Mouse (Mus musculus): Measurements from ENCODE around the gene Elp4. TPM values are rescaled to one million over a fixed set of nuclear protein-coding genes. Genes with fewer than 3 reads are reported as not detected.

Gene Elp4
- polyA plus RNA-seq, 1 experiment from 2014 or later, result 67.5 TPM

DNA sequence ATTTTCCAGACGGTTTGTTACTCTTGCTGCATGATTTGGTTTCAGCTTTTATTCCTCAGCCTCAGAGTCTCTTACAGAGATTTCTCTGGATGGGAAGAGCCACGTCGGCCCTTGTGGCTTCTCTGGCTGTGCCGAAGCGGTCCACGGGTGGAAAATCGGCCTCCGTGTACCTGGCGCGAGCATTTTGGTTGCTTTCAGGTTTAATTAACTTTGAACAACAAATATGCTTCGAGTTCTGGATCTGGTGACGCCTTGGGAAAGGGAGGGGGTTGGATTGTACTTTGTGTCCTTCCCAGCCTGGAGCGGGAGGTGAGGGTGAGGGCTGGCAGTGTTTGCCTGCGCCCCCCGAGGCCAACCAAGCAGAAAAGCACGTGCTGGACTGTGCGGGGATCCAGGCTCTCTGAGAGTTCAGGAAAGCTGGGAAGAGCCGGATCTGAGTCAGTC lies 242.7 kb downstream of the Elp4 start:
- peak overlapping the region; percentile 55; the same call in 1 of the 2 replicates for H3K27ac ChIP-seq (replicated peaks)
- no peaks in the 10 kb centered on the region for H3K36me3 ChIP-seq
- H3K27me3 ChIP-seq (ENCODE audit: low read depth, poor library complexity, severe bottlenecking), result peaks cover 100% of the 10 kb centered on the region
- WGBS, result under 1% methylated on average over 18 of the region's 18 CpGs
- H3K9me3 ChIP-seq (replicated peaks), result no peaks in the 10 kb centered on the region
- H3K4me3 ChIP-seq, result peak overlapping the region; percentile 40; the same call in 1 of the 2 replicates
- DNase-seq (ENCODE audit: low spot score), result peak; percentile 53
- H3K4me1 ChIP-seq, result peaks cover 41% of the 10 kb centered on the region

DNA sequence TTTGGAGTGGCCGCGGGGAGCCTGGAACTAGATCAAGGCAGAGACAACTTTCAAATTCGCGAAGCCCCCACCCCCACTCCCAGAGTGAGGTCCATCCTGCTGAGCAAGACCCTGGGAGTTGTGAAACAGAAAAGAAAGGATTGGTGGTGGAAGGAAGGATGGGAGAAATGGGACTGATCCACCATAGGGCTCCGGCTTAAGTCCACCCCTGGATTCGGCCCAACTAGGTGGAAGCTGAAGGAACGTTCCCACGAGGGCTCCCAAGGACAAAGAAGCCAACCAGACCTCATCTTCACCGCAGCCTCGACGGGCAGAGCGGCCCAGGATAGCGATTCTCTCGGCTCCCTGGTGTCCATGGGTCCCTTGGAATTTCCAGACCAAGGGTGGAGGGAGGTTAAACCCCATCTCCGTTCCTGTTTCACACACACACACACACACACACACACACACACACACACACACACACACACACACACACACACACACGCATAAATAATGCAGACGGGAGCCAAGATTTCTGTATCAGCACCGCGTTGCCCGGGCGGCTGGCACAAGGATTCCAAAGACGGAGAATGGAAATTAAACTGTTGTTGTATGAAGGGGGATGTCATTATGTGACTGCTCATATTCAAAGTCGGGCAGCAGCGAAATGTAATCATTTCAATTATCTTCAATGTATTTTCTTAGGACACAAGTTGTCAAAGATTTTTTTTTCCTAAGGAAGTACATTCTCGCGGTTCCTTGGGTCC lies 243.3 kb downstream of the Elp4 start:
- 3% methylated on average over 26 of the region's 26 CpGs for WGBS
- Histone ChIP-seq H3K27ac (replicated peaks) (peak overlapping the region; percentile 24), H3K27me3 (ENCODE audit: low read depth, poor library complexity, severe bottlenecking) (peaks cover 100% of the 10 kb centered on the region), H3K4me3 (peak overlapping the region; percentile 40), H3K4me1 (peaks cover 35% of the 10 kb centered on the region), H3K9me3 (replicated peaks) (no peaks in the 10 kb centered on the region), H3K36me3 (no peaks in the 10 kb centered on the region)
- peak; percentile 58 for DNase-seq (ENCODE audit: low spot score)

DNA sequence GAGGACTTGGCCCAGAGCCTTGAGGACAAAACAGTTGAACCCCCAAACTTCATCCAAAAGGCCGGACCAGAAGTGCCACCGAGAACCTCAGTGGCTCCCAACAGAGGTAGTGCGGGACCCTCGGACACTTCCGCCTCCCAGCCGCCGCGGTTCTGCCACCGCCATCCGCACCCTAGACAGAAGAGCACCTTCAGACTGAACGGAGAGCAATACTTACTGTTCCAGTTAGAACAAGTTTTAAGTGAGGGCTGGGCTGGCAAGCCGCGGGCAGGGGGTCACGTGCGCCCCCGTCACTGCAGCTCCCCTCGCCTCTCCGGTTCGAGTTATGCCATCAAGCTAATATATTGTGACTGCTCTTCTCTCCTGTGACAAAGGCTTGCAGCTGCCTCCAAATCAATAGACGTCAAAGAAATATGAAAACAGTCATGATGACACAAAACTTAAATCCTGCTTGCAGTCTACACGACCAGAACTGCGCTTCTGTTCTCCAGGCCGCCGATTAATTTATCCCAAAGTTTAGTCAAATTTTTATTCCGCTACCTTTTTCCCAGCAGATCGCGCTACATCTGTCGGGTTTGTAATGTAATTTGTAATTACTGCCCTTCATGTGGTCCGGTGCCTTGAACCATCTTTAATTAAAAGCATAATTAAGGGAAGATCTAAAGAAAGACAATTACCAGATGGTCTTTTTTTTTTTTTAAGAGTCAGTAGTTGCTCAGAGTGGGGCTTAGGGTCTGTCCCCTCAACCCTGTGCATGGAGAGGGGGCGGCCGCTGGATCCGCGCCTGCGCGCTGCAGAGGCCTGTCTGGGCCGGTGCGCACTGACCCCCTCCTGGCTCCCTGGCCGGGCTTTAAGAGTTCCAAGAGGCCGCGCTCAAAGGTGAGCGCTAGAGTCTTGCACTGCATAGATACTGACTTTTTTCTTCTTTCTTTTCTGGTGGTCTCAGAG lies 244.2 kb downstream of the Elp4 start:
- 1% methylated on average over 41 of the region's 41 CpGs for WGBS
- Histone ChIP-seq H3K27me3 (ENCODE audit: low read depth, poor library complexity, severe bottlenecking) (peaks cover 100% of the 10 kb centered on the region), H3K27ac (replicated peaks) (peak overlapping the region; percentile 53), H3K4me3 (peak overlapping the region; percentile 40), H3K36me3 (no peaks in the 10 kb centered on the region), H3K4me1 (peaks cover 35% of the 10 kb centered on the region), H3K9me3 (replicated peaks) (no peaks in the 10 kb centered on the region)
- peak; percentile 58 for DNase-seq (ENCODE audit: low spot score)

DNA sequence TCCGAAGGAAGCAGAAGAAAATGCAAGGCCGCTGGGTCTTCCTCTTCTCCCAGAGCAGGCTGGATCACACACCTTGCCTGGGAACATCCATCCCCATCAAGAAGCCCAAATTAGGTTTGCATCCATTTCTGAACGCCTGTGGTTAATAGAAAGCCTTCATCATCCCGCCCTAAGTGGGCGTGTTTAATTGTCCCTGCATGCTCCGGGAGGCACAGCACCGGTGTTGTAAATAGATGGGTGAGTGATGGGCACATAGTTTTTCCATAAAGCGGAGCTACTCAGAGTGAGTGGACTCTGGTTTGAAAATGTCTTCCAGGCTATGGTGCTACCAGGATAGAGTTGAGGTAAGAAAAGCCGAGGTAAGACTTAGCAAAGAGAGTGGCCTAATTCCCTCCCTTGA lies 245.0 kb downstream of the Elp4 start:
- H3K27me3 ChIP-seq (ENCODE audit: low read depth, poor library complexity, severe bottlenecking), result peaks cover 100% of the 10 kb centered on the region
- H3K27ac ChIP-seq (replicated peaks), result peak overlapping the region; percentile 53; the same call in 1 of the 2 replicates
- no peak for DNase-seq (ENCODE audit: low spot score)
- 6% methylated on average over 9 of the region's 9 CpGs for WGBS
- peak overlapping the region; percentile 40 for H3K4me3 ChIP-seq
- no peaks in the 10 kb centered on the region for H3K36me3 ChIP-seq
- no peaks in the 10 kb centered on the region for H3K9me3 ChIP-seq (replicated peaks)
- peaks cover 35% of the 10 kb centered on the region for H3K4me1 ChIP-seq

DNA sequence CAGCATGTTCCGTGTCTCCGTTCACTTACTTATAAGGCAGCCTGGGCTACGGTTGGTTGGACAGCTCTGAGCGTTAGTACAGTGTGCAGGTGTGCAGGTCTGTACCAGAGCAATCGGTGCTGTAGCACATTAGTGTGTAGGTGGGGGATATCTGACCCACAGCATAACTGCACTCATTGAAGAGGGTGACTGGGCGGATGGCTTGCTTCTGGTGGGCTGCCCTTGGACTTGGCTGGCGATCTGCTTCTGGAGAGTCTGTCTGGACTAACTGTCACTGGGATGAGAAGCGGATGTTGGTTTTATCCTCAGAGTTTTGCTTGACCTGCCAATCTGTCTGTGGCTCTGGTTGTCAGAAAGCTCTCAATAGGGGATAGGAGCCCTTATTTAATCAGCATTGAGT lies 247.9 kb downstream of the Elp4 start:
- WGBS, result 89% methylated on average over 8 of the region's 8 CpGs
- no peak overlapping the region for H3K27ac ChIP-seq (replicated peaks)
- peaks cover 22% of the 10 kb centered on the region for H3K4me1 ChIP-seq
- H3K27me3 ChIP-seq (ENCODE audit: low read depth, poor library complexity, severe bottlenecking), result peaks cover 99% of the 10 kb centered on the region
- H3K9me3 ChIP-seq (replicated peaks), result no peaks in the 10 kb centered on the region
- DNase-seq (ENCODE audit: low spot score), result no peak
- no peaks in the 10 kb centered on the region for H3K36me3 ChIP-seq
- no peak overlapping the region for H3K4me3 ChIP-seq

Other genes with a start within 250 kb of the Elp4 start
- gene Pax6, start 235.7 kb downstream of the Elp4 start, polyA plus RNA-seq (2016; fragmentation: Nextera tagmentation; extraction: Ambion mirVana), result 39.0 and 40.1 TPM in 2 replicates
- gene Immp1l, start 74 bp upstream of the Elp4 start, polyA plus RNA-seq (2016; fragmentation: Nextera tagmentation; extraction: Ambion mirVana), result 130 and 141 TPM in 2 replicates
- gene Dnajc24, start 99.0 kb upstream of the Elp4 start, polyA plus RNA-seq (2016; fragmentation: Nextera tagmentation; extraction: Ambion mirVana), result 54.3 and 54.6 TPM in 2 replicates

Data from midbrain, embryonic 10.5 days (tissue).